In genomic region chr13:49338893-49339546, GRCm38 (mm10) we compare ENCODE assay signal across 10 mouse cellular contexts. TPM values are rescaled to one million over a fixed set of nuclear protein-coding genes. Genes with fewer than 3 reads are reported as not detected.
DNase-seq lines count a peak whose midpoint lies in the region; ATAC-seq lines count a peak whose summit lies in the region.
"Had no signal": no experiment of that assay in that cellular context is flagged by ENCODE, and none has a peak within 500 bp of the region (broad histone marks: within the 10 kb centered on the region; RNA-seq: fewer than 3 reads in every experiment).

No protein-coding gene starts in this region.

- no peaks in the 10 kb centered on the region for H3K27me3 ChIP-seq in midbrain, embryonic 11.5 days (ENCODE audit: control insufficient read depth, insufficient read depth, low read length)
- H3K27me3 ChIP-seq in midbrain, embryonic 13.5 days: 0 out of 2 replicates have a peak, but pooled peaks cover 3% of the 10 kb centered on the region
- no peaks in the 10 kb centered on the region for H3K27me3 ChIP-seq in stomach, embryonic 16.5 days (ENCODE audit: control insufficient read depth, insufficient read depth, low read length)
- H3K27me3 ChIP-seq: limb, embryonic 12.5 days had no signal

- no peak overlapping the region for H3K4me3 ChIP-seq in midbrain, embryonic 11.5 days (ENCODE audit: low read depth, low read length)
- no peak overlapping the region for H3K4me3 ChIP-seq in midbrain, embryonic 13.5 days (replicated peaks)
- H3K4me3 ChIP-seq in stomach, embryonic 16.5 days (replicated peaks; ENCODE audit: low read length): no peak overlapping the region
- H3K4me3 ChIP-seq: erythroblast, embryonic 14.5 days; limb, embryonic 12.5 days had no signal

- no peak overlapping the region for H3K9ac ChIP-seq in midbrain, embryonic 11.5 days (ENCODE audit: low read length)
- no peak overlapping the region for H3K9ac ChIP-seq in midbrain, embryonic 13.5 days (replicated peaks)
- no peak overlapping the region for H3K9ac ChIP-seq in stomach, embryonic 16.5 days (ENCODE audit: low read length)
- H3K9ac ChIP-seq: limb, embryonic 12.5 days had no signal

- H3K9me3 ChIP-seq in midbrain, embryonic 11.5 days (ENCODE audit: control insufficient read depth, low read length): no peaks in the 10 kb centered on the region
- no peaks in the 10 kb centered on the region for H3K9me3 ChIP-seq in midbrain, embryonic 13.5 days
- no peaks in the 10 kb centered on the region for H3K9me3 ChIP-seq in stomach, embryonic 16.5 days (replicated peaks; ENCODE audit: control insufficient read depth, low read length)
- H3K9me3 ChIP-seq: limb, embryonic 12.5 days had no signal

- DNase-seq in cerebellum, adult 9-10 months: peak; percentile 44
- DNase-seq in midbrain, embryonic 11.5 days (ENCODE audit: low spot score, missing footprints): peak; percentile 37
- peak; percentile 68 to 80 for DNase-seq in heart, postnatal 36 days
- no peak for DNase-seq in cerebellum, postnatal 36 days

- intact Hi-C loops in heart, postnatal 36 days (cut with DNase I): loop anchor here (1.0 kb wide), 1 partner anchor 42 kb away; no protein-coding TSS in a partner anchor

- no peak overlapping the region for H3K27ac ChIP-seq in midbrain, embryonic 11.5 days (ENCODE audit: low read depth, low read length)
- H3K27ac ChIP-seq in midbrain, embryonic 13.5 days: no peak overlapping the region
- peak overlapping the region; percentile 34 for H3K27ac ChIP-seq in stomach, embryonic 16.5 days (ENCODE audit: low read length)
- H3K27ac ChIP-seq: limb, embryonic 12.5 days had no signal

- peaks cover 15% of the 10 kb centered on the region for H3K4me1 ChIP-seq in midbrain, embryonic 11.5 days (ENCODE audit: control insufficient read depth, insufficient read depth, low read length)
- peaks cover 34% of the 10 kb centered on the region for H3K4me1 ChIP-seq in midbrain, embryonic 13.5 days (replicated peaks)
- H3K4me1 ChIP-seq in stomach, embryonic 16.5 days (ENCODE audit: control insufficient read depth, insufficient read depth, low read length): peaks cover 21% of the 10 kb centered on the region

- no peak for ATAC-seq in cerebellum, adult (ENCODE audit: insufficient number of reproducible peaks, low FRiP score, low TSS enrichment)
- no peak for ATAC-seq in midbrain, embryonic 11.5 days (ENCODE audit: low FRiP score)
- ATAC-seq in midbrain, embryonic 13.5 days: no peak
- ATAC-seq in stomach, embryonic 16.5 days (ENCODE audit: insufficient read depth, low FRiP score): no peak
- no peak for ATAC-seq in erythroblast, adult 5-6 weeks (replicated peaks; ENCODE audit: low FRiP score, poor library complexity, severe bottlenecking)

- H3K4me2 ChIP-seq in midbrain, embryonic 11.5 days: no peak overlapping the region
- H3K4me2 ChIP-seq in midbrain, embryonic 13.5 days (replicated peaks): no peak overlapping the region
- H3K4me2 ChIP-seq in stomach, embryonic 16.5 days (ENCODE audit: low read depth, low read length): no peak overlapping the region

- H3K36me3 ChIP-seq in midbrain, embryonic 11.5 days (ENCODE audit: control insufficient read depth, insufficient read depth, low read length): no peaks in the 10 kb centered on the region
- H3K36me3 ChIP-seq in midbrain, embryonic 13.5 days: no peaks in the 10 kb centered on the region
- no peaks in the 10 kb centered on the region for H3K36me3 ChIP-seq in stomach, embryonic 16.5 days (ENCODE audit: control insufficient read depth, insufficient read depth, low read length)
- H3K36me3 ChIP-seq: limb, embryonic 12.5 days had no signal

- WGBS in midbrain, embryonic 11.5 days: 76% methylated on average over 7 of the region's 7 CpGs
- 81% methylated on average over 7 of the region's 7 CpGs for WGBS in midbrain, embryonic 13.5 days
- 64% methylated on average over 7 of the region's 7 CpGs for WGBS in stomach, embryonic 16.5 days

RNA-seq across cellular contexts. Expression of gene Bicd2, which starts 2.4 kb away (rescaled TPM):
- 24.8 and 25.3 TPM in 2 replicates for polyA plus RNA-seq in midbrain, embryonic 11.5 days (2014; fragmentation: Nextera tagmentation; extraction: Ambion mirVana)
- 24.0 and 26.6 TPM in 2 replicates for polyA plus RNA-seq in midbrain, embryonic 13.5 days (2015; fragmentation: Nextera tagmentation; extraction: Ambion mirVana)
- 10 to 100 TPM; 73.4 to 79.7 TPM for total RNA-seq in heart, postnatal 36 days (2021)
- 26.5 and 26.7 TPM in 2 replicates for polyA plus RNA-seq in stomach, embryonic 16.5 days (2015; fragmentation: Nextera tagmentation; extraction: Ambion mirVana)
- 4.4 and 6.3 TPM in 2 replicates for total RNA-seq in erythroblast, adult 5-6 weeks (2015; ENCODE audit: low replicate concordance)
- total RNA-seq in erythroblast, adult 5-6 weeks (2017; ENCODE audit: low replicate concordance): 9.1 and 15.9 TPM in 2 replicates

RNA-seq across cellular contexts. Expression of gene Fgd3, which starts 18.9 kb away (rescaled TPM):
- 0.74 and 0.77 TPM in 2 replicates for polyA plus RNA-seq in midbrain, embryonic 11.5 days (2014; fragmentation: Nextera tagmentation; extraction: Ambion mirVana)
- polyA plus RNA-seq in midbrain, embryonic 13.5 days (2015; fragmentation: Nextera tagmentation; extraction: Ambion mirVana): 1.8 TPM in 2 replicates
- total RNA-seq in heart, postnatal 36 days (2021): 1 to 10 TPM in 1 of 2 experiments, under 1 TPM in 1; 0.64 to 1.2 TPM
- polyA plus RNA-seq in stomach, embryonic 16.5 days (2015; fragmentation: Nextera tagmentation; extraction: Ambion mirVana): 0.40 and 0.51 TPM in 2 replicates
- total RNA-seq in erythroblast, adult 5-6 weeks (2015; ENCODE audit: low replicate concordance): 3.1 and 3.3 TPM in 2 replicates
- total RNA-seq in erythroblast, adult 5-6 weeks (2017; ENCODE audit: low replicate concordance): 5.9 and 6.7 TPM in 2 replicates

Comparison
In these comparisons a context has a peak if more than half of its experiments do, and no peak if none do; other contexts are left out.
1. DNase-seq: peak in cerebellum, adult 9-10 months (single experiment), midbrain, embryonic 11.5 days (single experiment) and heart, postnatal 36 days (2 of 2); none in cerebellum, postnatal 36 days (0 of 2).